Mouse (Mus musculus) brain, embryonic 14.5 days (tissue): ENCODE measurements at regions not wholly inside any gene's neighbourhood (a gene's known extent, or its start where the extent isn't known, plus 50 kb on each side); places are given as distances from the start of the nearest gene placed in this dataset.

Source experiments
- CTCF ChIP-seq: fragments of 200-500 bp; IDR thresholded peaks from 2 replicates; pipeline ENCODE4 v1.5.1; 2012; ENCODE audit warnings: inconsistent platforms, mild to moderate bottlenecking, moderate library complexity, borderline replicate concordance; ENCODE audit not compliant: insufficient read depth, insufficient read length; ENCODE audit errors: extremely low read depth
- POLR2A ChIP-seq: fragments of 200-500 bp; IDR thresholded peaks from 2 replicates; pipeline ENCODE4 v1.6.1; 2012; ENCODE audit warnings: mild to moderate bottlenecking, inconsistent platforms, borderline replicate concordance; ENCODE audit not compliant: poor library complexity, insufficient read depth, insufficient read length, severe bottlenecking; ENCODE audit errors: extremely low read depth

DNA sequence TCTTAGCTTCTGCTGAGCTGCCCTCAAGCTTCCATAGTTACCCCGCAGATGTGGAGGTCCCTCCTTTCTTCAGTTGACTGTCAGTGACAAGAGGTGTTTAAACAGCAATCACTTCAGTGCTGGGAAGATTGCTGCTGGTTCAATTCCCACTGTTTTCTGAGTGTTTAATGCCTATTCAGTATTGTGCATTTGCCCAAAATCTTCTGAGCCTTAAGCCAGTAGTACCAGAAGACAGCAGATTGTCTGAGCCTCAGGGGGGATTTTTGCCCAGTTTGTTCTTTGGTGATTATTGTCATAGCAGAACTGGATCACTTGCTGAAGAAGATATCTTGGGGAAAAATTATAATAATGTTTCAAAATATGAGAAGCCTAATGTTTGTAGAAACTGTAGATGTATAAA lies 135.3 kb upstream of the Zfand5 start:
- TF ChIP-seq CTCF, result no peak
- no peak for TF ChIP-seq POLR2A
